Mouse (Mus musculus): ENCODE measurements around the gene Aldh1b1. TPM values are rescaled to one million over a fixed set of nuclear protein-coding genes. Genes with fewer than 3 reads are reported as not detected.

The Aldh1b1 gene
- total RNA-seq, 2 experiments from 2014 or later = 15.3 to 31.9 TPM

DNA sequence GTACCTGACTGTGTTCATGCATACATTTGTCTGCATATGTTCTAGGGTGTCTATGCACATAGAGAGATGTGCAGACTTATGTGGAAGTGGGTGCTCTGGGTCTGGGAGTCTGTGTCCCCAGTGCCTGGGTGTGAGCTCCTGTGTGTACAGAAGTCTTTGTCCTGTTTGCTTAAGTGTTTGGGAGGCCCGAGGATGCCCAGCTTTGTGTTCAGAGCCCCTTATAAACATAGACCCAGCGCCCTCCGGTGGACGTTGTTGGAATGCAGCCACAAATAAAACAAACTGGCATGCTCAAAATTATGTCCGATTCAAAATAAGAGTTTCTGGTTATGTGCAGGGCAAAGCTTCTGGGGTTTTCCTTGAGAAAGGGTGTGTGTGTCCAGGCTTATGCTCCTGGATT lies 27.2 kb upstream of the Aldh1b1 start:
- peak; percentile 35 to 48 for DNase-seq (ENCODE audit: low spot score in 2 of 2)

DNA sequence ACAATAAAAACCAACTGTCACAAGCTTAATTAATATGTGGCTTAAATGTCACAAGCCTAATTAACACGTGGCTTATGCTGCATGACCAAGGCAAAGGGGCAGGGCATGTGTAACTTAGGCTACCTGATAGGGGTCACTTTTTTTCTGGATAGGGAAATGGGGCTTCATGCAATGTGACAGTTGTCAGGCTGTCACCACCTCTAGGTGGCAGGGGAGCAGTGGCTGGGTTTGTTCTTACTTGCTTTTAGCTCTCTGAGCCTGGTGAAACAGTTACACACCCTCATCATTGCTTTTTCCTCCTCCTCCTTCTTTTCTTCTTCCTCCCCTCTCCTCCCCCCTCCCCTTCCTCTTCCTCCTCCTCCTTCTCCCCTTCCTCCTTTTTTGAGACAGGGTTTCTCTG lies 15.2 kb upstream of the Aldh1b1 start:
- no peak for DNase-seq (ENCODE audit: low spot score in 2 of 2)

DNA sequence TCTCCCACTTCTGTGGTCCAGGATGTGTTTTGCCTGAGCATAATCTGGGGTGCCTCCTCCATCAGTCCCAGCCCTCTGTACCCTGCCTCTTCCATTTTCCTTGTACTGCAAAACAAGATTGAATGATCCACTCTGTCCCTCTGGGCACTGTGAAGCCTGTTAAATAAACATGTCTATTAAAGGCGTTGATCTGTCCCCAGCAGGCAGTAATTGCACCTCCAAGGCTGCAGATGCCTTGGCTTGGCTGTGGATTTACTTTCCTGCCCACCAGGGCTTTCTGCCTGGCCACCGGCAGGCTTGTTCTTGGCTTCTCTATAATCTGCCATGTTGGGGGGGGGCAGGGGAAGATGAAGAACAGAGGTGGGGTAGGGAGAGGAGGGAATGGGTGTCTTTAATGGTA lies 12.9 kb upstream of the Aldh1b1 start:
- no peak for DNase-seq (ENCODE audit: low spot score in 2 of 2)

DNA sequence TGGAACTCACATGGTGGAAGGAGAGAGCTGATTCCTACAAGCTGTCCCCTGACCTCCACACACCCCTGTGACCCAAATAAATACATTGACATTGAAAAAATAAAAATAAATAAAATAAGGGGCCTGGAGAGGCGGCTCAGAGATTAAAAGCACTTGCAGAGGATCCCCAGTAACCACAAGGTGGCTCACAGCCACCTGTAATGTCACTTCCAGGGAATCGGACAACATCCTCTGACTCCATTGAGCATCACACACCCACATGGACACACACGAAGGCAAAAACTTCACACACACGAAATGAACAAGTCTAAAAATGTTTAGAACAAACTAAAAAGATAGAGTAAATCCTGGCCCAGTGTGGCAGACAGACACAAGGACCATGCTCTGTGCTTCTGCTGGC lies 12.1 kb upstream of the Aldh1b1 start:
- DNase-seq (ENCODE audit: low spot score in 2 of 2) = no peak

DNA sequence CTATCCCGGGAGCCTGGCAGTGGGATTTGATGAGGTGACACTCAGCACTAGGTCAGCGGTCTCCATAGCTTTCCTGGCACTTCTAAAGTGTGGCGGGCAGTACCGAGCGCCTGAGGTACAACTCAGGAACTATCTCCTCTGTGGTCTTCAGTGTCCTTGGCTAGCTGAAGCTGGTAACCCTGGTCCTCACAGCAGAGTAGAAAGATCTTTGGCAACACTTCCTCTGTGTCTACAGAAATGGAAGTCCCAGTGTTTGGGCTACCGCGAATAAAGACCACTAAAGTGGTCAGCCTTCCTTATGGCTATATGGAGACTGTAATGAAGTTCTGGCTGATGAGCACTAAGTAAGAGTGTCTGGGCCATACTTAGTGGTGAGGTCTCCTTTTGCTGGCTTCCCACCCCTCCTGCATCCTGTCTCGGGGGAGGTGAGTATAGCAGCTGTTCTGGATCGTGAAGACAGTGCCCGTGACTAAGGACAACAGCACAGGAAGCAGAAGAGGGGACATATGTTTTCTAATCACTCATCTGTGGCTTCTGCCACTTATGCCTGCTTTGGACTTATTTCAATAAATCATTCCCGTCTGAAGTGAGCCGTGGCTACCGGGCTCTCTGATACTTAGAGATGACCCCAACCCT lies 10.3 kb upstream of the Aldh1b1 start:
- no peak for DNase-seq (ENCODE audit: low spot score in 2 of 2)

DNA sequence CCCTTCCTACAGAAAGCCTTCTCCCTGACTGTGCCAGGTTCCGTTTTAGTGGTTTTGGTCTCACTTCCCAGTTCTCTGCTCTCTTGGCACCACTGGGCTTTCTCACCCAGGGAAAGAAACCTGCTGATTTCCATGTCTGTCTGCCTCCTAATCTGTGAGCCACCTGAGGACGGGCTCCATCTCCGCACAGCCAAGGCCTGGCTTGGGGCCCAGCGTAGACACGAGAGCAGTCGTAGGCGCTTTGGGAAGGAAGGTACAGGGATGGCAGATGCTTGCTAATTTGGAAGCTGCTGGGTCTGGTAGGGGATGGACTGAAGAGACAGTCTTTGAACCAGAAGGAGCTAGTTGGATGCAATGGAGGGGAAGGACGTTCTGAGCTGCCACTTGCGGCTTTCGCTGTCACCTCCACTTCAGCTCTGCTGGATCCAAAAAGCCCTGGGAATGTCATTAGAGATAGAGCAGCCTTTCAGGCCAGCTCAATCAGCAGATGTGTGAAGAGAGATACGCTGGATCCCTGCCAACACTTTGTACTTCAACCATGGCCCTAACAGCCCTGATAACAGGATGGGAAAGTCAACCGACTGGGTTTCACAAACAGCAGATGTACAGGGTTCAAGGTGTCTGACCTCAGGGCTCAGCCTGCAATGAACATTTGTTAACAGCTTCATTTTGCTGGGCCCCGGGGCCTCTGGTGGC lies 9.4 kb upstream of the Aldh1b1 start:
- no peak for DNase-seq (ENCODE audit: low spot score in 2 of 2)

DNA sequence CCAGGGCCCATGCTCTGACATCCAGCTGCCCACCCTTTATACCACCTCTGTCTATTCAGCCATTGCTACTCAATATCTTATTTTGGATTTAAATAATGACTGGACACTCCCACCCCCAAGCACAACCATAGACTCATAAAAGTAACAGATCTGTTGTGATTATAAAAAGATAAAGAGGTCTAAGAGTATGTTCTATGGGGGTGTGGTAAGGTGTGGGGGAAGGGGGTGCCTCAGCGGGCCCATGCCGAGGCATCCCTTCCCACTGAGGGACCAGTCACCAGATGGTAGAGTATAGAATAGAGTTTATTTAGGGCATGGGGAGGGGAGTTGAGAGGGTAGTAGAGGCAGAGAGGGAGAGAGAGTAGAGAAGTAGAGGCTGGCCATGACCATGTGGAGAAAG lies 8.8 kb upstream of the Aldh1b1 start:
- no peak for DNase-seq (ENCODE audit: low spot score in 2 of 2)

DNA sequence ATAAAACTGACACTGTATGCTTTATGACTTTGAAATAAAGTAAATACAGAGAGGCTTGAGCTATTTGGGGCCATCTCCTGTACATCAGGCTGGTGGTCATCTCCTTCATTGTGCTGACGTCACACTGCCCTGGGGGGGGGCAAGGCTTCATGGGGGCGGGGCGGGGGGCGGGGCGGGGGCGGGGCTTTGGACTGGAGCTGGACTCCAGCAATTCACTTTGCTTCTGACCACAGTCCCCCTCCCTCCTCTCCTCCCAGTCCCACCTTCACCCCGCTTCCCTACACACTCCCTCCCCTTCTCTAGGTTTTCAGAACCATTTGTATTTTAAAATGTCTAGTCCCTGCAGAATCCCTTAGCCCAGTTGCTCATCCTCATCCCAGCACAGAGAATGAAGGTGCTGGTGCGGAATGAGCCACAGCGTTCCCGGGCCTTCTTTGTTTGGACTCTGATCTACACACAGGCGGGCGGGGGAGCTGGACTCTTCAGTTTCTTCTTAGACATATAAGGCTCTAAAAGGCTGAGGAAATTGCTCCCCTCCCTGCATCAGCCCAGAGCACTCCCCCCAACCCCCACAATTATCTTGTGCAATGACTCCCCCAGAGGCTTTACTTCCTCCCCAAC lies 3.5 kb upstream of the Aldh1b1 start:
- DNase-seq (ENCODE audit: low spot score in 2 of 2) = no peak

DNA sequence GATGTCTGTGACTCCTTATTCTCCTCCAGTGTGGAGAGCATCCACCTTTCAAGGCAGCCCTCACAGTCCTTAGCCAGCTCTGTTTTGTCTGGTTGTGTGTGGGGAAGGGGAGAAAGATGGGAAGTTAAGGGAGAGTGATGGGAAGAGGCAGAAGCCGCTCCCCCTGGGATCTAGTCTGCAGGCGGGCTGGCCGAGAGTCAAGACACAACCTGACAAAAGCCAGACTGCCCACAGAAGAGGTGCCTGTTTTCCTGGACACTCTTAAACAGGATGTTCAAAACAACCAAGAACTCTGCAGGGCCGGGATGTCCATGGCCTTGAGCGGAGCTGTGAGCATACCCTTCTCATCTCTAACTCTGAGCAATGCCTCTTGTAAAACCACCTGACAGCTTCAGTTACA lies 2.1 kb upstream of the Aldh1b1 start:
- no peak for DNase-seq (ENCODE audit: low spot score in 2 of 2)

DNA sequence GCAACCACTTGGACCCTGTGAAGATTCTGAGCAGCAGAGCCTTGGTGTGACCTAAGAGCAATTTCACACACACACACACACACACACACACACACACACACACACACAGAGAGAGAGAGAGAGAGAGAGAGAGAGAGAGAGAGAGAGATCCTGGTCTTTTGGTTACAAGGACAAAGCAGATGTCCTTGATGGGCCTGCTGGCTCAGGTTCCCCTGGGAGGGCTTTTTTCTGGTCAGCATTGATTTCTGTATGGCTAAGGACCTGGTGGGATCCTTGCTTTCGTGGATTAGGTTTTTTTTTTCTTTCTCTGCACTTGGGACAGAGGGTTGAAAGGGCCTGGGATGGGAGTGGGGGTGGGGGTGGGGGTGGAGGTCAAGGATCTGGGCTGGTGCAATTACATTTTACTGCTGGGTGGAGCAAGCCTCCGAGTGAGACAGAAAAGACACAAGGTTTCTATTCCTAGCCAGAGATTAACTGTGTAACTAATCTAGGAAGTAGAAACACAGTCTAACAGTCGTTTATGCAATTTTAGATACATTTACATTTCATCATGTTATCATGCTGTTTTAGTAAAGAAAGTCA lies 1.2 kb downstream of the Aldh1b1 start:
- no peak for DNase-seq (ENCODE audit: low spot score in 2 of 2)

DNA sequence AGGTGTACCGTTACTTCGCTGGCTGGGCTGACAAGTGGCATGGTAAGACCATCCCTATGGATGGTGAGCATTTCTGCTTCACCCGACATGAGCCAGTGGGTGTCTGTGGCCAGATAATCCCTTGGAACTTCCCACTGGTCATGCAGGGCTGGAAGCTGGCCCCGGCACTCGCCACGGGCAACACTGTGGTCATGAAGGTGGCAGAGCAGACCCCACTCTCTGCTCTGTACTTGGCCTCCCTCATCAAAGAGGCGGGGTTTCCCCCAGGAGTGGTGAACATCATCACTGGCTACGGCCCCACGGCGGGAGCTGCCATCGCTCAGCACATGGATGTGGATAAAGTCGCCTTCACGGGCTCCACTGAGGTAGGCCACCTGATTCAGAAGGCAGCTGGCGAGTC lies 4.1 kb downstream of the Aldh1b1 start:
- no peak for DNase-seq (ENCODE audit: low spot score in 2 of 2)

DNA sequence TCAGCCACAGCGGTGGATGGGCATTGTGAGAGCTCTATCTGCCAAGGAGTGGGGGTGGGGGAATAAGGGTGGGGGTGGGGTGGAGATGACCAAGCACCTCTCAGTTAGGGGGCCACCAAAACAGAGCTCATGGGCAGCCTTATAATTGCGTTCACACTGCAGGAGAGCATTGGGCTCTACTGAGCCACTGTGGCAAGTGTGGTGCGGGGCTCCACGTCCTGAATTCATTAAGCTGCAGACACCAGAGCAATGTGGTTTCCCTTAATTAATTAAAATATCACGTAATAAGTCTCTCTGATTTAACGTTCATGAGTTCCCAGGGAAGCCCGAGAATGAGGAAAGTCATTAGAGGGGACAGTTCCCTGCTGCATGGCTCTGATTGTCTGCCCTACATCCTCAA lies 9.2 kb downstream of the Aldh1b1 start:
- no peak for DNase-seq (ENCODE audit: low spot score in 2 of 2)

DNA sequence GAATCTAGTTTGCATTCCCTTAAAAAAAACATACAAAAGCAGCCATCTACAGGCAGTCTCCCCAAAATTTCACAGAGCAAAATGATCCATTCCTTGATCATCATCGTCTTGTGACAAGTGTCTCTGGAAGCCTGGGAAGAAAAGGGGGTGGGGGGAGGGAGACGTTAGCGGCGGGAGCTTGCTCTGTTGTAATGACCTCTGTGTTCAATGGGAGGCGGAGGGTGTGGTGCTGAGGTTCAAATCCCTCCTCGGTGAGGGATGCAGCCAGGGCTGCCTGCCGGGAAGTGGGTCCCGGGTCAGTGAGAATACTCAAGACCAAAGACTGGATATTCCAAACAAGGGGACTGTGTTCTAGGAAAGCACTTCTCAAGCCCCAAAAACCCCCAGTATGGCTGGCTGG lies 12.4 kb downstream of the Aldh1b1 start:
- DNase-seq (ENCODE audit: low spot score in 2 of 2) = no peak

DNA sequence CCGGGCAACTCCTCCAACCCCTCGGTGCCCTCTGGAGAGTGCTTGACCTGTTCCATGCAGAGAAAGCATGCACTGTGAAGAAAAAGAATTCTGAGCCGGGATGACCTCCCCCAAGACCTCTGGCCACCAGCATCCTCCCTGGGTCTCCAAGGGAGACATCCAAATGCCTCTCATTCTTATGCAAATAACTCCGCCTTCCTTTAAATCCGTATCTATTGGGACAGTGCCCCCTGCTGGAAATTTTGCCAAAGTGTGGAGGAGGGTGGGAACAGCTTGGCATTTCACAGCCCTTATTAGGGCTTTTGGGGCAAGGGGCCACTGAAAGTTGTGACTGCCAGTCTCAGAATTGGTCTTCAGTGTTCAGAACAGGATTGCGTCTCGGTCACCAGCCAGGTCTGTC lies 16.7 kb downstream of the Aldh1b1 start:
- DNase-seq (ENCODE audit: low spot score in 2 of 2) = peak; percentile 52 to 56

DNA sequence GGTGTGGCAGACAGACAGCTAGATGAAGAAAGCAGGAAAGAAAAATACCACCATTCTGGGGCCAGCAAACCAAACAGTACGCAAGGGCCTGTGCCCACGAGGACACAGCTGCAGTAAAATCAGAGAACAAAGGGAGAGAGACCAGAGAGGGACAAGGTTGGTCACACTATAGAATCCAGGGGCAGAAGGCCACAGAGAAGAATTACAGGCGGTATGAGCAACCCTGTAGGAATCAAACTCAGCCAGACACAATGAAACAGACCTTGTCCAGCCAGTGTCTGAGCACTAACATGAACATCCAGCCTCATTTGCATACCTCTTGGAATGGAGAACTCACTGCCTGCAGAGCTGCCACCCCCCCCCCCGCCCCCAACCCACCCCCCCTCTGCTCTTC lies 20.0 kb downstream of the Aldh1b1 start:
- no peak for DNase-seq (ENCODE audit: low spot score in 2 of 2)

DNA sequence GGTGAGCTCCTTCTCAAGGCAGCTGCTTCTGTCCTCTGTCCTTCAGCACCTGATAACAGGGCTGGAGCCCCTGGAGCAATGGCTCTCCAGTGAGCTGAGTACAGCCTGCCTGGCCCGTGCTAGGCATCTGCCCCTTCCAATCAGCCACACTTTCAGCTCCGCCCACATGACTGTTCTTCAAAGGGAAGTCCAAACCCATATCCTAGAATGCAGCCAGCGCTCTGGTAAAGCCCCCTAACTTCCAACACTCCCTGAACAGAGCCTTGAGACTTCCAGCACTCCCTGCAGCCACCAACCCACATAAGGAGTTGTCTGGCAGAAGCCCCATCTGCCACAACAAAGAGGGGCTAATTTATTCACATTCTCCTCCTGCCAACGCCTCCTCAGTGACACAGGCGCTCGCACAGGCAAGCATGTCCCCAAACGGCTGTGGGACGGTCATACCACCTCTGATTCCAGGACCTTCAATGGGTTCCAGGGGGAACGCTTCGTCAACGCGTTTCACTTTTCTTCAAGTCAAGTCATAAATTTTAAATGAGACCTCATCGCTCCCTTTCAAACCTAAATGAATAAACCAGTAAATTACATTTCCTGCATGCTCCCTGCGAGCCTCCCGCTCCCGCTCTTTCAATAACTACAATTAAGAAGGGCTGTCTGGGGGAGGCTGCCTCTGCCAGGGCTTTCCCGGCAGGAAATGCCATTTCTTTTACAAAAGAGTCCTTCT lies 20.5 kb downstream of the Aldh1b1 start:
- no peak for DNase-seq (ENCODE audit: low spot score in 2 of 2)

DNA sequence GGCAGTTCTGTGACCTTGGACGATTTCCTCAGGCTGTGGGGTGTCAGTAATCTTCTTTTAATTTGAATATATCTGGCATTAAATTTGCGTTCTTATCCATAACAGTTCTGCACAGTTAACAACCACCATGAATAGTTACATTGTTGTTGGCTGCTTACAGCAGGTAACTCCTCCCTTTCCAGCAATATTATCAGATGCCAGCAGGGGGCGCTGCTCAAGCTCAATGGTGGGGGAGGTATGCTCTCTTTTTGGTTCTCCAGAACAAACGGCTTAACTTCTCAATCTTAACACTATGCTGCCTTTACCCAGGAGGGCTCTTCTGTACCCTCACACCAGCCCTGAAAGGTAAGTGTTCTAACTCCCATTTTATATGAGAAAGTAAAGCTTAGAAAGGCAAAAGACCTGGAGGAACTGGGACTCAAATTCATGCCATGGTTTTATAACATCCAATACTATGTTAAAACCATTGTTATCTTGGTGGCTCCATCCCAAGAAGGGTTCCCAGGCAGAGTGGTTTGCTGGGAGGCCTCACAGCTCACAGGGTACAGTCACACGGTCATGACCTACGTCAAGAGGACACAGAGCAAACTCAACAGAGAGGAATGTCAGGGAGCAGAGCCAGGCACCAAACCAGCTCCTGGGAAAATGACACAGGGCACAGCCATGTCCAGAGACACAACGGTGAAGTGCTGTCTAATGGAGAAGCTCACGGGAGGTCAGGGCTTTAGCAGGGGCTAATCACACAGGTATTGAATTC lies 21.4 kb downstream of the Aldh1b1 start:
- peak; percentile 55 to 76 for DNase-seq (ENCODE audit: low spot score in 2 of 2)

DNA sequence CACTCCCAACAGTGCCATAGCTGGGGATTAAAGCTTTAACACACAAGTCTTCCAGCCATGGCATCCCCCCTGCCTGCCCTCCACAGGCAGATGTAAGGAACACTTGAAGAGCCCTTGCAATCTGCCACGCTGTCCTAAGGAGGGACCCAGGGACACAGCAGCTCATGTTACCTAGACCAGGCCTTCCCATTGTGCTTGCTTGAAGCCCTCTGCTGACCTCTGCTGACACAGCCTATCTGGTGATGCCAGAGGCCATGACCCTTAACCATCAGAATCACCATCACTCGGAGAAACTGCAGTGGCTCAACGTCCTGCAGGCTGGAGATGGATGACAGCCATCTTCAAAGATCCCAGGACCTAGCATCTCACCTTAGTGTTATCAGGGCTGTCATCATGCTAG lies 23.2 kb downstream of the Aldh1b1 start:
- no peak for DNase-seq (ENCODE audit: low spot score in 2 of 2)

DNA sequence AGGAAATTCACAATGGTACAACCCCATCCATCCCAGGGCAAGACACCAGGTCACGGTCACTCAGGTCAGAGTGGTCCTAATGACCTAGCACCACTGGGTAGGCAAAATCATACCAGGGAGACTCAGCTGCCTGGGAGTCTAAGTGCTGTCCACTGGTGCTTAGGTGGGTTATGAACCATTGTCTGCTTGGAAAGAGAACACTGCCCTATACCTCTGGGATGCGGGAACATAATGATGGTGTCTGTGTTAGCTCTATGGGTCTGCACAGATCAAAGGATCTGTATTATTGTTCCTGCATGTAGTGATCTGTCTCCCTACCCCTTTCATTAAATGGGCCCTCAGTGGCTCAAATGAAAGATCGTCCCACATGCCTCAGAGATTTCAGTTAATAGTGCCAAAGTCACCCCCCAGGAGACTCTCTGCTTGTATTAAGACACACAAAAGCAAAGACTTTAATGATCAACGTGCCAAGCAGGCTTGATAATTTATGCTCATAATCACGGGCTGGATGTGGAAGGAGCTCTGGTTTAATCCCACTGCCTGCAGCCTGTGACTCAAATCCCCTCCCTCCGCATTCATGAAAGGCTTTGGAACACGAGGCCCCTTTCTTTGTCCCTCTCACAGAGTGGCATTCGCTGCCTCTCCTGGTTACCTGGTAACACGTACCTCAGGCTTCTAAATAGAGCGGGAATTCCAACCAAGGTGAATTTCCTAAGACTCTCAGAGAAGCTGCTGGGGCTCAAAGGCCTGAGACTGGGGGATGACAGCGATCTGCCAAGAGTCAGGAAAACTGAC lies 24.2 kb downstream of the Aldh1b1 start:
- no peak for DNase-seq (ENCODE audit: low spot score in 2 of 2)
